Mouse (Mus musculus): ENCODE results near the gene Sigirr. TPM values are rescaled to one million over a fixed set of nuclear protein-coding genes. Genes with fewer than 3 reads are reported as not detected.
A peak's percentile ranks its signal among the peaks of the same experiment; 100 is the strongest.

The Sigirr gene
- polyA plus RNA-seq, 1 experiment = 23.2 TPM

- H3K9me3 ChIP-seq (replicated peaks; ENCODE audit: control insufficient read depth, insufficient read depth, low read length, poor library complexity, severe bottlenecking) = no peaks in the 10 kb centered on the region
- H3K4me1 ChIP-seq (ENCODE audit: control insufficient read depth, insufficient read depth, low read length) = peaks cover 4% of the 10 kb centered on the region
- no peaks in the 10 kb centered on the region for H3K36me3 ChIP-seq (ENCODE audit: control insufficient read depth, insufficient read depth, low read length, poor library complexity, severe bottlenecking)
- TF ChIP-seq EP300 (IDR thresholded peaks at IDR 0.05; ENCODE audit: insufficient read depth, low read depth, low read length) = no peak
- no peak for TF ChIP-seq POLR2A (IDR thresholded peaks at IDR 0.05; ENCODE audit: insufficient read depth, low read length)
- TF ChIP-seq CTCF (IDR thresholded peaks at IDR 0.05; ENCODE audit: low read depth, low read length) = no peak
- no peak overlapping the region for H3K27ac ChIP-seq (ENCODE audit: insufficient read depth, low read length)
- H3K9ac ChIP-seq (ENCODE audit: low read depth, poor library complexity, severe bottlenecking) = peak overlapping the region; percentile 62
- H3K4me3 ChIP-seq (ENCODE audit: low read depth, low read length) = peak overlapping the region; percentile 71
- H3K27me3 ChIP-seq (ENCODE audit: control insufficient read depth, insufficient read depth, low read length, poor library complexity, severe bottlenecking) = no peaks in the 10 kb centered on the region
Observed at GRCm38 (mm10) chr7:141079481-141080449, 20.6 kb downstream of the Sigirr start.

DNA sequence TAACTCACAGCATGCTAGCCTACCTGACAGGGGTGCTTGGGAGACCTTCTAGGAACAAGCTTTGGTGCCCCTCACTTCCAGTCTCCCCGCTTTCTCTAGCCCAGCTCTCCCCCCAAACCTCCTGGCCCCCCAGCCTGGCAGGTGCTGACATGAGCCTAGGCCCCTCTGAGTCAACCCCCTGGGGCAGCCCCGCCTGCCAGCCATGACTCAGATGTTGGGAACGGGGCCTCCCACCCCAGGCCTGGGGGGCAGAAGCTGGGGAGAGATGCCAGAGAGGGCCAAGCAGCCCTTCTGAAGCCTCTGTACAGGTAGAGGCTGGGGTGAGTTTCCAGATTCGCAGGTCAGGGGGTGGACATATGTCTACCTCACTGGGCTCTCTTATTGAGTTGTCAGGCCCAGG, 21.5 kb downstream of the Sigirr start:
- Histone ChIP-seq H3K27me3 (ENCODE audit: control insufficient read depth, insufficient read depth, low read length, poor library complexity, severe bottlenecking) (no peaks in the 10 kb centered on the region), H3K9ac (ENCODE audit: low read depth, poor library complexity, severe bottlenecking) (no peak overlapping the region; the same call in 1 of the 2 replicates), H3K27ac (ENCODE audit: insufficient read depth, low read length) (no peak overlapping the region), H3K36me3 (ENCODE audit: control insufficient read depth, insufficient read depth, low read length, poor library complexity, severe bottlenecking) (no peaks in the 10 kb centered on the region), H3K9me3 (replicated peaks; ENCODE audit: control insufficient read depth, insufficient read depth, low read length, poor library complexity, severe bottlenecking) (no peaks in the 10 kb centered on the region), H3K4me1 (ENCODE audit: control insufficient read depth, insufficient read depth, low read length) (peaks cover 4% of the 10 kb centered on the region), H3K4me3 (ENCODE audit: low read depth, low read length) (no peak overlapping the region)
- no peak for TF ChIP-seq CTCF (IDR thresholded peaks at IDR 0.05; ENCODE audit: low read depth, low read length)
- no peak for TF ChIP-seq POLR2A (IDR thresholded peaks at IDR 0.05; ENCODE audit: insufficient read depth, low read length)

DNA sequence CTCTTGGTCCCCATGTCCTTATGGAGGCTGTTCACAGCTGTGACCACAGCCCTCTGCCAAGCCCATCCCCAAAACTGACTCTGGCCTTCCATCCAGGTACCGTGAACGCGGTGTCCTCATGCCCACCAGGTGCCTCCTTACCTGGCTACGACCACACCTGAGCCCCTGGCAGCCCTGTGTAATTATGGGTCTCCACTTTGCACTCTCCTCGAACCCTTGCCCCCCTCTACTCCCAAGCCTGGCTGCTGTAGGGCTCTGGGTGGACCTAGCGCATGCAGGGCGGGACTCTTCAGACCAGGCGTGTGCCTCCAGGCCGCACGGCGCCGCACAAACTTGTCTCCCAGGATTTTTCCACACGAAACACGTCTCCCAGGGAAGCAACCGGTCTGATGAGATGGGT, 22.5 kb downstream of the Sigirr start, which contains the start of gene Pkp3:
Pkp3 (plus strand) TSS at position 378 of the 400 bp plus-strand sequence.
- Histone ChIP-seq H3K9me3 (replicated peaks; ENCODE audit: control insufficient read depth, insufficient read depth, low read length, poor library complexity, severe bottlenecking) (no peaks in the 10 kb centered on the region), H3K4me3 (ENCODE audit: low read depth, low read length) (no peak within 1 kb of the TSS), H3K27me3 (ENCODE audit: control insufficient read depth, insufficient read depth, low read length, poor library complexity, severe bottlenecking) (no peaks in the 10 kb centered on the region), H3K4me1 (ENCODE audit: control insufficient read depth, insufficient read depth, low read length) (peaks cover 4% of the 10 kb centered on the region), H3K9ac (ENCODE audit: low read depth, poor library complexity, severe bottlenecking) (peak within 1 kb of the TSS; percentile 26), H3K36me3 (ENCODE audit: control insufficient read depth, insufficient read depth, low read length, poor library complexity, severe bottlenecking) (no peaks in the 10 kb centered on the region), H3K27ac (ENCODE audit: insufficient read depth, low read length) (no peak within 1 kb of the TSS)
- TF ChIP-seq POLR2A (IDR thresholded peaks at IDR 0.05; ENCODE audit: insufficient read depth, low read length) (no peak), EP300 (IDR thresholded peaks at IDR 0.05; ENCODE audit: insufficient read depth, low read depth, low read length) (no peak), CTCF (IDR thresholded peaks at IDR 0.05; ENCODE audit: low read depth, low read length) (no peak)

DNA sequence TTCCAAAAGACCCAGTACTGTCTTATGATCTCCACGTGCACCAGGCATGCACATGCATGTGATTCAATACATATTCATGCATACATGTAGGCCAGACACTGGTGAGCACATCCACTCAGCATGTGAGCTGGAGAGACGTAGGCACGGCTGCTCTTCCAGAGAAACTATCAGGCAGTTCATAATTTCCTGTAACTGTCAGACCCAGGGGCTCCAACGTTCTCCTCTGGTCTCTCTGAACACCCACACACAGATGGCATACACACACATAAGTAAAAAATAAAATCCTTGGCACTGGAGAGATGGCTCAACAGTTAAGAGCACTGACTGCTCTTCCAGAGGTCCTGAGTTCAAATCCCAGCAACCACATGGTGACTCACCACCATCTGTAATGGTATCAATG, 26.6 kb downstream of the Sigirr start:
- Histone ChIP-seq H3K4me1 (ENCODE audit: control insufficient read depth, insufficient read depth, low read length) (peaks cover 4% of the 10 kb centered on the region), H3K4me3 (ENCODE audit: low read depth, low read length) (no peak overlapping the region), H3K36me3 (ENCODE audit: control insufficient read depth, insufficient read depth, low read length, poor library complexity, severe bottlenecking) (no peaks in the 10 kb centered on the region), H3K9me3 (replicated peaks; ENCODE audit: control insufficient read depth, insufficient read depth, low read length, poor library complexity, severe bottlenecking) (no peaks in the 10 kb centered on the region), H3K27ac (ENCODE audit: insufficient read depth, low read length) (no peak overlapping the region), H3K27me3 (ENCODE audit: control insufficient read depth, insufficient read depth, low read length, poor library complexity, severe bottlenecking) (no peaks in the 10 kb centered on the region), H3K9ac (ENCODE audit: low read depth, poor library complexity, severe bottlenecking) (no peak overlapping the region)
- TF ChIP-seq POLR2A (IDR thresholded peaks at IDR 0.05; ENCODE audit: insufficient read depth, low read length) (no peak), CTCF (IDR thresholded peaks at IDR 0.05; ENCODE audit: low read depth, low read length) (no peak), EP300 (IDR thresholded peaks at IDR 0.05; ENCODE audit: insufficient read depth, low read depth, low read length) (no peak)

DNA sequence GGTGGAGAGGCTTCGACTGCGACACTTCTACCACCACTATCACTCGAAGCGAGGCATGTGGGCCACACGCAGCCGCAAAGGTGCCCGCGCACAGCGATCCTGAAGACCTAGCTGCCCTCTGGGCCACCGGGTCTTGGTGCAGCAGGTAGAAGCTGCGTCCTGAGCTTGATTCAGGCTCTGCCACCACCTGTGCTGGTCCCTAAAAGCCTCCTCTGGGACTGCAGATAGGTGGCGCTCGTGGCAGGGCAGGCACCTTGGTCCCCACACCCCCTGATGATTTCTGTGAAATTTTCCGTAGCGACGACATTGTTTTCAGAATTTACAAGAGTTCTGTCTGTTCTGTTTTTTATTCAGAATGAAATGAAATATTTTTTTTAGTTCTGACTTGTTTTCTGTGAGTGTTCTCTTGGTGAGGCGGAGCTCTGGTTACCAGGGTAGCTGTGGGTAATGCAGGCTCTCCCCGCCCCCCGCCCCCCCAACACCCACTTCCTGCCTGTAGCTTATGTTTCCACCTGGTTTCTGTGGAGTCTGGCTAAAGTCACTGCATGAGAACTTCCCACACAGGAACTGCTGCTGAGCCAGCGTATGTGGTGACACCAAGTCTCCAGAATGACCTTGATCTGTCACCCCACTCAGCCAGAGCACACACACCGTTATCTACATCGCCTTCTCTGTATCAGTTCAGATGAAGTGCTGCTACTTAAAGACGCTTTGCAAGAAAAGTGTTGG, 28.2 kb downstream of the Sigirr start:
- no peak overlapping the region for H3K27ac ChIP-seq (ENCODE audit: insufficient read depth, low read length)
- peaks cover 5% of the 10 kb centered on the region; the same call in 1 of the 2 replicates for H3K36me3 ChIP-seq (ENCODE audit: control insufficient read depth, insufficient read depth, low read length, poor library complexity, severe bottlenecking)
- peak overlapping the region; percentile 22; the same call in 1 of the 2 replicates for H3K4me3 ChIP-seq (ENCODE audit: low read depth, low read length)
- TF ChIP-seq EP300 (IDR thresholded peaks at IDR 0.05; ENCODE audit: insufficient read depth, low read depth, low read length) = no peak
- peak; percentile 86 for TF ChIP-seq CTCF (IDR thresholded peaks at IDR 0.05; ENCODE audit: low read depth, low read length)
- H3K9ac ChIP-seq (ENCODE audit: low read depth, poor library complexity, severe bottlenecking) = no peak overlapping the region
- H3K27me3 ChIP-seq (ENCODE audit: control insufficient read depth, insufficient read depth, low read length, poor library complexity, severe bottlenecking) = no peaks in the 10 kb centered on the region
- H3K4me1 ChIP-seq (ENCODE audit: control insufficient read depth, insufficient read depth, low read length) = peaks cover 5% of the 10 kb centered on the region
- H3K9me3 ChIP-seq (replicated peaks; ENCODE audit: control insufficient read depth, insufficient read depth, low read length, poor library complexity, severe bottlenecking) = no peaks in the 10 kb centered on the region
